Mouse (Mus musculus): ENCODE data around the gene Ube2l3. TPM values are rescaled to one million over a fixed set of nuclear protein-coding genes. Genes with fewer than 3 reads are reported as not detected.
A peak's percentile ranks its signal among the peaks of the same experiment; 100 is the strongest.

Ube2l3 gene
- polyA plus RNA-seq (2015; fragmentation: Nextera tagmentation; extraction: Ambion mirVana), result 147 and 149 TPM in 2 replicates

DNA sequence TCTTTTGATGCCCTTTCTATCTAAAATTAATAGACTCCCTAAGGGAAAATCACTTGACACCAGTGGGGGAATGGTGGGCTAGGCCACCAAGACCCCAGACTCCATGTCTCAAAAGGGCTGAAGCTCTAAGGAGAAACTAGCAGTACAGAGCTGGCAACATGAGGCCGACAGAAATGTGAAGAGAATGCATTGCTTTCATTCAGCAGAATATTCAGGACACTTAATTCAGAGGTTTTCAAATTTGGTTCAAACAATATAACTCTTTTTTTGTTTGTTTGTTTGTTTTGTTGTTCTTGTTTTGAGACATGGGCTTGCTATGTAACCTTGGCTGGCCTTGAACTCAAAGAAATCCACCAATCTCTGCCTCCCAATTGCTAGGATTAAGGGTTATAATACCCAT is at the start of gene Ube2l3:
TSS of gene Ube2l3 (minus strand) at position 101 of the 400 bp plus-strand sequence.
- peak within 1 kb of the TSS; percentile 82; the same call in 1 of the 2 replicates for H3K27ac ChIP-seq (ENCODE audit: low read depth)
- WGBS (ENCODE audit: insufficient replicate concordance), result 77% methylated on average over 1 of the region's 1 CpGs
- DNase-seq (no peak), ATAC-seq (no peak)
- no peaks in the 10 kb centered on the region for H3K9me3 ChIP-seq (ENCODE audit: low read length)
- H3K4me1 ChIP-seq (ENCODE audit: insufficient read depth), result peaks cover 17% of the 10 kb centered on the region
- no peak within 1 kb of the TSS for H3K9ac ChIP-seq (replicated peaks)
- peak within 1 kb of the TSS; percentile 86 for H3K4me3 ChIP-seq (ENCODE audit: low read depth, low read length)
- TF ChIP-seq EP300 (IDR thresholded peaks at IDR 0.05; ENCODE audit: low read depth) (no peak), CTCF (IDR thresholded peaks at IDR 0.05; ENCODE audit: low read depth) (no peak)
- peak within 1 kb of the TSS; percentile 75 for H3K4me2 ChIP-seq (ENCODE audit: low read depth, low read length)
- H3K36me3 ChIP-seq (replicated peaks; ENCODE audit: insufficient read depth, low read length), result no peaks in the 10 kb centered on the region
- no peaks in the 10 kb centered on the region for H3K27me3 ChIP-seq (ENCODE audit: insufficient read depth, low read length)

DNA sequence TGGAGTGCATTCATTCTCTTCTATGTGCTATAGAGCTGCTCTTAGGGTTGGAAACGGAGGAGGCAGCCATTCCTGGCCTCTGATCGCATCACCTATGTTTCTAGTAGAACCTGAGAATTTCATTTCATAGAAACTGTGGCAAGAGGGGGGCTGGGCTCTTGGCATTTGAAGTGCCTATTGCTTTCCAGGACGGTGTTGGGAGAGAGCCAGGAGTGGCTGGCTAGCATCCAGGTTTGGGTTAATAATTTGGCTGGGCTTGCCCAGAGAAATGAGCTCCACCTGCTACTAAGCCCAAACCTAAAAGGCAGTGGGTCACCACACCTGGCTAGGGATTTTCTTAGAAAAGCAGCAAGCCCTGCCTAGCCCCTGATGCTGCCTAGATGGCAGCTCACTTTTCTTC is 49.1 kb upstream of the Ube2l3 start:
- Histone ChIP-seq H3K27me3 (ENCODE audit: insufficient read depth, low read length) (no peaks in the 10 kb centered on the region), H3K4me1 (ENCODE audit: insufficient read depth) (peaks cover 52% of the 10 kb centered on the region), H3K4me3 (ENCODE audit: low read depth, low read length) (no peak overlapping the region), H3K9ac (replicated peaks) (no peak overlapping the region), H3K4me2 (ENCODE audit: low read depth, low read length) (peak overlapping the region; percentile 41; the same call in 1 of the 2 replicates), H3K27ac (ENCODE audit: low read depth) (0 out of 2 replicates have a peak overlapping the region, but pooled peaks have one; percentile 16), H3K9me3 (ENCODE audit: low read length) (no peaks in the 10 kb centered on the region), H3K36me3 (replicated peaks; ENCODE audit: insufficient read depth, low read length) (0 out of 2 replicates have a peak, but pooled peaks cover 2% of the 10 kb centered on the region)
- TF ChIP-seq EP300 (IDR thresholded peaks at IDR 0.05; ENCODE audit: low read depth) (no peak), CTCF (IDR thresholded peaks at IDR 0.05; ENCODE audit: low read depth) (no peak)
- DNase-seq (peak; percentile 87), ATAC-seq (peak; percentile 57)
- WGBS (ENCODE audit: insufficient replicate concordance), result 42% methylated on average over 3 of the region's 3 CpGs

DNA sequence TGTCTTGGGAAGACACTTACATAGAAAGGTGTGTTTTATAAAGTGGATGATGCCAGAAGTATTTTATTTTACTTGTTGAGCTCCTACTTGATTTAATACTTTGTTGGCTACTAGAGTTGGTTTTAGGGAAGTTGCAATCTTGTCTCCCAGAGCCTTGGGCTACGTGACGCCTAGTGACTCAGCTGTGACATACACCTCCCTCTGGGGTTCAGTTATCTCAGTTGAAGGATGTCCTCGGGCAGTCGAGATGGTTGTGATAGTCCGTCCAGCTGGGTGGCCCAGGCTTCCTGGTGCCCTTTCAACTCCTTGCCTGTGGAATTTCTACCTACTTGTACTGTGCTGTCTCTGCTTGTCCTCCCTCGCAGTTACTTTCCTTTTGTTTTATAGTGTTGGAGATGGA is 46.7 kb upstream of the Ube2l3 start:
- 21% methylated on average over 6 of the region's 6 CpGs for WGBS (ENCODE audit: insufficient replicate concordance)
- no peaks in the 10 kb centered on the region for H3K27me3 ChIP-seq (ENCODE audit: insufficient read depth, low read length)
- no peaks in the 10 kb centered on the region for H3K36me3 ChIP-seq (replicated peaks; ENCODE audit: insufficient read depth, low read length)
- H3K27ac ChIP-seq (ENCODE audit: low read depth), result no peak overlapping the region
- DNase-seq (peak; percentile 20), ATAC-seq (peak; percentile 32; the same call in 1 of the 2 replicates)
- H3K9me3 ChIP-seq (ENCODE audit: low read length), result no peaks in the 10 kb centered on the region
- no peak overlapping the region for H3K9ac ChIP-seq (replicated peaks)
- peak overlapping the region; percentile 22; the same call in 1 of the 2 replicates for H3K4me2 ChIP-seq (ENCODE audit: low read depth, low read length)
- H3K4me3 ChIP-seq (ENCODE audit: low read depth, low read length), result no peak overlapping the region
- peaks cover 49% of the 10 kb centered on the region for H3K4me1 ChIP-seq (ENCODE audit: insufficient read depth)
- TF ChIP-seq CTCF (IDR thresholded peaks at IDR 0.05; ENCODE audit: low read depth), result no peak
- TF ChIP-seq EP300 (IDR thresholded peaks at IDR 0.05; ENCODE audit: low read depth), result peak; percentile 16; the same call in 1 of the 2 replicates

DNA sequence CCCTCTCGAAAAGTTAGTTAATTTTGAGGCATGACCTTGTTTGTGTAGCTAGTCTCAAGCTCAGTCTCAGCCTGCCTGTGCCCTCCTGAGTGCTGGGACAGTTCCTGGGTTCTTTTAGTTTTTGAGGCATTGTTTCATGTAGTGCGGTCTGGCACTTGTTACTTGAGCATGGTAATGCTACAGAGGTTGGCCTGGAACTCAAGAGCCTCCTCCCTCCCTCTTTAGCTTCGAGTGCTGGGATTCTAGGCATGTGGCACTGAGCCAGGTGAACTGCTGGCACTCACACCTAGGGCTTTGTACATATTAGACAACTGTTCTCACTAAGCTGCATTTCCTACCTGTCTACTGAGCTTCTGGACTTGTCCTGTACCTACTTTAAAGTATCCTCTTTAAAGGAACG is 45.3 kb upstream of the Ube2l3 start:
- DNase-seq, result peak; percentile 51
- Histone ChIP-seq H3K4me1 (ENCODE audit: insufficient read depth) (peaks cover 40% of the 10 kb centered on the region), H3K9ac (replicated peaks) (no peak overlapping the region), H3K9me3 (ENCODE audit: low read length) (no peaks in the 10 kb centered on the region), H3K27ac (ENCODE audit: low read depth) (no peak overlapping the region), H3K4me3 (ENCODE audit: low read depth, low read length) (no peak overlapping the region), H3K27me3 (ENCODE audit: insufficient read depth, low read length) (no peaks in the 10 kb centered on the region), H3K36me3 (replicated peaks; ENCODE audit: insufficient read depth, low read length) (no peaks in the 10 kb centered on the region), H3K4me2 (ENCODE audit: low read depth, low read length) (no peak overlapping the region)
- ATAC-seq, result no peak
- TF ChIP-seq EP300 (IDR thresholded peaks at IDR 0.05; ENCODE audit: low read depth) (no peak), CTCF (IDR thresholded peaks at IDR 0.05; ENCODE audit: low read depth) (no peak)
- 53% methylated on average over 4 of the region's 4 CpGs for WGBS (ENCODE audit: insufficient replicate concordance)

DNA sequence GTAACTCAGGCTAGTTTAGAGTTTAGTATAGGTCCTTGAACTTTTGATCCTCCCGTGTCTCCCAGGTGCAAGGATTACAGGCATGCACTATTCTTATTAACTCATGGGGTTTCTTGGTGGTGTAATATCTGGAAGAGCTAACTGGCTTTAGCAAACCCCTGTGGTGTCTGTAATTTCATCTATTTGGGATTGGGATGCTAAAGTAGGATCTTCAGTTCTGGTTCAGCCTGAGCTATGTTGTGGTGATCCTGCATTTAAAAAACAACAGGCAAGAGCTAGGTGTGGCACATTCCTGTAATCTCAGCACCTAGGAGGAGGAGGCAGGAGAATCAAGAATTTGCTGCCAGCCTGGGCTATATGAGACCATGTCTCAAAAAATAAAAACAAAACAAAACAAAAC is 42.5 kb upstream of the Ube2l3 start:
- TF ChIP-seq EP300 (IDR thresholded peaks at IDR 0.05; ENCODE audit: low read depth) (no peak), CTCF (IDR thresholded peaks at IDR 0.05; ENCODE audit: low read depth) (no peak)
- peaks cover 28% of the 10 kb centered on the region for H3K4me1 ChIP-seq (ENCODE audit: insufficient read depth)
- H3K4me2 ChIP-seq (ENCODE audit: low read depth, low read length), result no peak overlapping the region
- no peak overlapping the region for H3K27ac ChIP-seq (ENCODE audit: low read depth)
- H3K27me3 ChIP-seq (ENCODE audit: insufficient read depth, low read length), result no peaks in the 10 kb centered on the region
- no peak overlapping the region for H3K9ac ChIP-seq (replicated peaks)
- H3K9me3 ChIP-seq (ENCODE audit: low read length), result no peaks in the 10 kb centered on the region
- H3K36me3 ChIP-seq (replicated peaks; ENCODE audit: insufficient read depth, low read length), result no peaks in the 10 kb centered on the region
- DNase-seq (no peak), ATAC-seq (no peak)
- WGBS (ENCODE audit: insufficient replicate concordance), result 72% methylated on average over 1 of the region's 1 CpGs
- H3K4me3 ChIP-seq (ENCODE audit: low read depth, low read length), result no peak overlapping the region

DNA sequence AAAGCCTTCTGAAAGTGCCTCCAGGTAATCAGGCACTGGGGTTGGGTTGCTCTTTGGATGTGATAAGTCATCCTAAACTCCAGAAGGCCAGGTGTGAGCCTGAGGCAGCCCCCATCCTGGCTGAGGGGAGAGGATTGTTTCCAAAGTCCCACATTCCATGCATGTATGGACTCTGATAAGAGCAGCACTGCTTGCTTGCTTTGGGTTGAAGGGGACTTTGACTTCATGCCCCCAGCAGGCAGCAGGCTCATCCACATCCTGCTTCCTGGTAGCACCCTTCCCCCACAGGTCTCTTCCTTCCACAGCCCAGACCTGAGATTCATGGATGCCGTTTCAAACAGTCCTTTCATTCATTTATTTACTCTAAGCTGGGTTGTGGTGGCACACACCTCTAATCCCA is 41.3 kb upstream of the Ube2l3 start:
- no peak for DNase-seq
- no peaks in the 10 kb centered on the region for H3K9me3 ChIP-seq (ENCODE audit: low read length)
- peak; percentile 65 for ATAC-seq
- peak overlapping the region; percentile 5; the same call in 1 of the 2 replicates for H3K27ac ChIP-seq (ENCODE audit: low read depth)
- H3K4me1 ChIP-seq (ENCODE audit: insufficient read depth), result peaks cover 32% of the 10 kb centered on the region
- H3K9ac ChIP-seq (replicated peaks), result no peak overlapping the region
- 26% methylated on average over 1 of the region's 1 CpGs for WGBS (ENCODE audit: insufficient replicate concordance)
- TF ChIP-seq EP300 (IDR thresholded peaks at IDR 0.05; ENCODE audit: low read depth) (no peak), CTCF (IDR thresholded peaks at IDR 0.05; ENCODE audit: low read depth) (no peak)
- H3K4me2 ChIP-seq (ENCODE audit: low read depth, low read length), result no peak overlapping the region
- H3K27me3 ChIP-seq (ENCODE audit: insufficient read depth, low read length), result no peaks in the 10 kb centered on the region
- no peak overlapping the region for H3K4me3 ChIP-seq (ENCODE audit: low read depth, low read length)
- H3K36me3 ChIP-seq (replicated peaks; ENCODE audit: insufficient read depth, low read length), result no peaks in the 10 kb centered on the region

Measured in liver, postnatal 0 days (tissue).